Mouse (Mus musculus) brain, embryonic 14.5 days (tissue): ENCODE measurements around the gene Anks6.

Experiments used
- CTCF ChIP-seq: fragments of 200-500 bp; IDR thresholded peaks from 2 replicates; pipeline ENCODE4 v1.5.1; 2012; ENCODE audit warnings: inconsistent platforms, mild to moderate bottlenecking, moderate library complexity, borderline replicate concordance; ENCODE audit not compliant: insufficient read depth, insufficient read length; ENCODE audit errors: extremely low read depth
- POLR2A ChIP-seq: fragments of 200-500 bp; IDR thresholded peaks from 2 replicates; pipeline ENCODE4 v1.6.1; 2012; ENCODE audit warnings: mild to moderate bottlenecking, inconsistent platforms, borderline replicate concordance; ENCODE audit not compliant: poor library complexity, insufficient read depth, insufficient read length, severe bottlenecking; ENCODE audit errors: extremely low read depth

DNA sequence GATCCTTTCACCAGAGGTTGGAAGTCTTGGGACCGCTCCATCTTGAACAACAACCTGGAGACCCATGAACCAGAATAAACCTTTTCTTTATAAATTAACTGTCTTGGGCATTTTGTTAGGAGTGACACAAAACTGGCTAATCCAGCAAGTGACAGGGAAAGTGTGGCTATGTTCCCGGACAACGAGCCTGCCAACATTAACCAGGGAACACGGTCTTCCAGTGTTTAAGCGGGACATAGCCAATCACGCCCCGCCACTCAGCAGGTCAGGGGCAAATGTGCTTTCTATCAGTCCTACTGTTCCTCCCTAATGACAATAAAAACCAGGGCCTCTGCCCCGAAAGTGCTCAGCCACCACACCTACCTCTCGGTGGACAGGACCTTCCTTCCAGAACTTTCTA lies 13.4 kb downstream of the Anks6 start:
- TF ChIP-seq CTCF = no peak
- TF ChIP-seq POLR2A = no peak
